Mouse (Mus musculus) liver, embryonic 13.5 days (tissue): ENCODE data around the gene Antxr1. TPM values are rescaled to one million over a fixed set of nuclear protein-coding genes. Genes with fewer than 3 reads are reported as not detected.

Experiments
- ATAC-seq: fragments of 200-750 bp; cut with Nextera tagmentation; 2 replicates; pipeline ENCODE4 v1.8.0; 2017; ENCODE audit warnings: low read depth, mild to moderate bottlenecking, moderate number of reproducible peaks, moderate library complexity
- DNase-seq: peaks from one replicate; pipeline ENCODE4 v3.0.0; 2022
- H3K27ac ChIP-seq: fragments of 300-500 bp; sonication (generic); 2 replicates; pipeline ENCODE4 v1.5.1; 2015; ENCODE audit warnings: moderate library complexity, mild to moderate bottlenecking, inconsistent platforms
- H3K27me3 ChIP-seq: fragments of 300-500 bp; sonication (generic); 2 replicates; pipeline ENCODE4 v1.6.1; 2015; ENCODE audit warnings: mild to moderate bottlenecking, inconsistent platforms
- H3K36me3 ChIP-seq: fragments of 300-500 bp; sonication (generic); 2 replicates; pipeline ENCODE4 v1.6.1; 2015; ENCODE audit warnings: mild to moderate bottlenecking, inconsistent platforms
- H3K4me1 ChIP-seq: fragments of 300-500 bp; sonication (generic); replicated peaks from 2 replicates; pipeline ENCODE4 v1.6.1; 2015; ENCODE audit warnings: inconsistent platforms
- H3K4me2 ChIP-seq: fragments of 300-500 bp; sonication (generic); 2 replicates; pipeline ENCODE4 v1.6.1; 2015; ENCODE audit warnings: inconsistent platforms, mild to moderate bottlenecking, moderate library complexity
- H3K4me3 ChIP-seq: fragments of 300-500 bp; sonication (generic); replicated peaks from 2 replicates; pipeline ENCODE4 v1.5.1; 2015; ENCODE audit warnings: mild to moderate bottlenecking, inconsistent platforms
- H3K9ac ChIP-seq: fragments of 300-500 bp; sonication (generic); 2 replicates; pipeline ENCODE4 v1.6.1; 2015; ENCODE audit warnings: mild to moderate bottlenecking, inconsistent platforms
- H3K9me3 ChIP-seq: fragments of 300-500 bp; sonication (generic); replicated peaks from 2 replicates; pipeline ENCODE4 v1.6.1; 2016; ENCODE audit warnings: inconsistent platforms
- WGBS: fragments of 180-500 bp; shearing (Covaris S2); methylation state at CpG from one replicate; pipeline ENCODE4 v1.1.7; 2015; ENCODE audit not compliant: insufficient replicate concordance; 5-methylcytosine and 5-hydroxymethylcytosine counted together
- polyA plus RNA-seq: library from polyadenylated mRNA; unstranded; fragments of >200 nt; fragmentation: Nextera tagmentation; extraction: Ambion mirVana; gene quantifications from 2 replicates; pipeline ENCODE4 v1.2.1, GENCODE M21; 2015

The Antxr1 gene
- polyA plus RNA-seq, 1 experiment from 2014 or later = 0.51 TPM

DNA sequence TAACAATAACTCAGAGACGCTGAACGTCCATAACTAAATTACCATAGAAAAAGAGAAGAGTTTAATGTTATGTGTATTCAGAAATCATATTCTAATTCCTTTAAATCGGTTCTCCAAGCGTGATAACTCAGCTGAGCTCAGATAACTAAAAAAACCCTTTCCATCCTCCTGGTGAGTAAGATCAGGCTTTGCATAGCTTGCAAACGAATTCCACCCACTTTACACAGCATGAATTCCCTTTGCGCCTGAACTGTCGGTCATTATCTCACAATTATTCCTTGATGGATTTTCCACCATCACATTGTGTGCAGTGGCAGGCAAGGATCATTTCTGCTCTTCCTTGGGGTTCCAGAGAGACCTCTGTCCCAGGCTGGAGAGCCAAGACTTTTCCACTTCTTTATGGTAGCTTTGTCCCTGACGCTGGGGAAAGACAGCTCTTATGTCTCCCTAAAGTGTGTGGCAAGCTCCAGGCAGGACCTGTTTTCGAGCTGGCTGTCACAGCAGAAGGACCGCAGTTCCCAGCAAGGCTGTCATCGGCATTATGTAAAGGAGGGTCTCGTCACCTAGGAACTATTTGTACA, 201.6 kb downstream of the Antxr1 start:
- DNase-seq (no peak), ATAC-seq (no peak)
- WGBS = 65% methylated on average over 12 of the region's 12 CpGs
- H3K27ac ChIP-seq = no peak overlapping the region
- peaks cover 19% of the 10 kb centered on the region for H3K4me1 ChIP-seq
- H3K4me3 ChIP-seq = no peak overlapping the region
- H3K9ac ChIP-seq = no peak overlapping the region
- no peaks in the 10 kb centered on the region for H3K27me3 ChIP-seq
- no peaks in the 10 kb centered on the region for H3K9me3 ChIP-seq
- H3K4me2 ChIP-seq = no peak overlapping the region
- no peaks in the 10 kb centered on the region for H3K36me3 ChIP-seq

DNA sequence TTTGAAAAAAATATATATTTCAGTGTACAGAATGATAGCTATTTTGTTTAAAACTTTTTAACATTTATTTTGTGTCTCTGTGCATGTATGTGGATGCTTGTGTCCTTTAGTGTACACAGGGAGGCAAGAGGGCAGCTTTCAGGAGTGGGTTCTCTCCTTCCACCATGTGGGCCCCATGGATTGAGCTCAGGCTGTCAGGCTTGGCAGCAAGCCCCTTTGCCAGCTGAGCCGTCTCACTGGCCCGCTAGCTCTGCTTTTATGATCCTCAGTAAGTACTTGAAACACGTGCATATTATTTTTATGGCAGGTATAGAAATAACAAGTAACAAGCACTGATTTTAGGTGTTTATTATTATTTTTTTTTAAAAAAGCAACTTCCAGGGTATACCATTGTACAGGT, 202.1 kb downstream of the Antxr1 start:
- Histone ChIP-seq H3K27me3 (no peaks in the 10 kb centered on the region), H3K9ac (no peak overlapping the region), H3K4me2 (no peak overlapping the region), H3K4me3 (no peak overlapping the region), H3K4me1 (peaks cover 14% of the 10 kb centered on the region), H3K36me3 (no peaks in the 10 kb centered on the region), H3K9me3 (no peaks in the 10 kb centered on the region), H3K27ac (no peak overlapping the region)
- no peak for ATAC-seq
- WGBS = 82% methylated on average over 3 of the region's 3 CpGs
- DNase-seq = no peak

DNA sequence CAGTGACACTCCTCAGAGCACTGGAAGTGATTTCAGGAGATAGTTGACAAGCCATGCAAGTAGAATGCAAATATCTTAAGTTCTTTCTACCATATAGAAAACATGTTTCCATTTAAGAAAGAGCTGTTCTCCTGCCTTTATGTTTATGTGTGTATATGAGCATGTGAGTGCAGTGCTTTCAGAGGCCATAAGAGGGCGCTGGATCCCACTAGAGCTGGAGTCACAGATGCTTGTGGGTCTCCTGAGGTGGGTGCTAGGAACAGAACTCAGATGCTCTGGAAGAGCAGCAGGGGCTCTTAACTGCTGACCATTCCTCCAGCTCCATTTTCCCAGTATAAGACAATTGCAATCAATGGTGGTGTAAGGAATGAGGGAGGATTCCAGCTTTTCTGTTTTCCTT, 204.5 kb downstream of the Antxr1 start:
- Histone ChIP-seq H3K4me1 (peaks cover 13% of the 10 kb centered on the region; the same call in 1 of the 2 replicates), H3K27ac (no peak overlapping the region)

DNA sequence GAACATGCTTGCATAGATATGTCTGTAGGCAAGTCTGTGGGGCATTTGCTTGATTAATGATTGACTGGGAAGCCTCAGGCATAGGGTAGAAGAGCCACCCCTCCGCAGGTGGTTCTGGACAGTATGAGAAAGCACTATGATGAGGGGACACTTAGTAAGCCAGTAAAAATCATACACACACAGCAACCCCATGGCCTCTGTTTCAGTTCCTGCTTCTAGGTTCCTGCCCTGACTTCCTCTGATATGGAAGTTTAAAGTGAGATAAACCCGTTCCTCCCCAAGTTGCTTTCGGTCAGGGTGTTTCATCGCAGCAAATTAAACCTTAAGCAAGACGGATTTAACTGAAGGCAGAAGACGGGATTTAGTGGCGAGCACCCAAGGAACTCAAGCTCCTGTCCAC, 205.0 kb downstream of the Antxr1 start:
- Histone ChIP-seq H3K4me3 (no peak overlapping the region), H3K27me3 (no peaks in the 10 kb centered on the region), H3K4me1 (peaks cover 13% of the 10 kb centered on the region; the same call in 1 of the 2 replicates), H3K9me3 (no peaks in the 10 kb centered on the region), H3K27ac (no peak overlapping the region), H3K4me2 (no peak overlapping the region), H3K9ac (no peak overlapping the region), H3K36me3 (no peaks in the 10 kb centered on the region)
- DNase-seq = no peak
- no peak for ATAC-seq
- WGBS = 71% methylated on average over 7 of the region's 7 CpGs

More for the DNA sequence above, 204.5 kb downstream of the Antxr1 start:
- WGBS = 38% methylated on average over 1 of the region's 1 CpGs
- Histone ChIP-seq H3K9ac (no peak overlapping the region), H3K27me3 (no peaks in the 10 kb centered on the region), H3K9me3 (no peaks in the 10 kb centered on the region), H3K4me2 (no peak overlapping the region), H3K4me3 (no peak overlapping the region), H3K36me3 (no peaks in the 10 kb centered on the region)
- no peak for ATAC-seq
- no peak for DNase-seq

DNA sequence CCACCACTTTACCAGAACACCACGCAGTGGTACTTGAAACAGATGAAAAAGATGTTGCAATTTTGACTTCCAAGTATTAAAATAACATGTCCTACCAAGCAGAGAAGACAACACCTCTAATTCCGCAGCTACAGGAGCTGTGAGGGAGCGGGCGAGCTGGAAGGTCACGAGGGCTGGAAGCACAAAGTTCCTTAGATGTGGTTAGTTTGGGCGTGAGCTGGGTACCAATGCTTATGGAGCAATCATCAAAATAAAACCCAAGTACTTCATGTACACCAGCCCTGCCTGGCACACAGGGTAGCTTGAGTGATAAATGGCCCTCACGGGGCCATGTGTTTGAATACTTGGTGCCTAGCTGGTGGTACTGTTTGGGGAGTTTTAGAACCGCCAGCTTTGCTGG, 205.8 kb downstream of the Antxr1 start:
- WGBS = 69% methylated on average over 8 of the region's 8 CpGs
- no peaks in the 10 kb centered on the region for H3K27me3 ChIP-seq
- H3K9ac ChIP-seq = no peak overlapping the region
- H3K9me3 ChIP-seq = no peaks in the 10 kb centered on the region
- no peak overlapping the region for H3K4me3 ChIP-seq
- H3K27ac ChIP-seq = no peak overlapping the region; the same call in 1 of the 2 replicates
- H3K36me3 ChIP-seq = no peaks in the 10 kb centered on the region
- peaks cover 13% of the 10 kb centered on the region; the same call in 1 of the 2 replicates for H3K4me1 ChIP-seq
- no peak overlapping the region for H3K4me2 ChIP-seq
- no peak for DNase-seq
- no peak for ATAC-seq

DNA sequence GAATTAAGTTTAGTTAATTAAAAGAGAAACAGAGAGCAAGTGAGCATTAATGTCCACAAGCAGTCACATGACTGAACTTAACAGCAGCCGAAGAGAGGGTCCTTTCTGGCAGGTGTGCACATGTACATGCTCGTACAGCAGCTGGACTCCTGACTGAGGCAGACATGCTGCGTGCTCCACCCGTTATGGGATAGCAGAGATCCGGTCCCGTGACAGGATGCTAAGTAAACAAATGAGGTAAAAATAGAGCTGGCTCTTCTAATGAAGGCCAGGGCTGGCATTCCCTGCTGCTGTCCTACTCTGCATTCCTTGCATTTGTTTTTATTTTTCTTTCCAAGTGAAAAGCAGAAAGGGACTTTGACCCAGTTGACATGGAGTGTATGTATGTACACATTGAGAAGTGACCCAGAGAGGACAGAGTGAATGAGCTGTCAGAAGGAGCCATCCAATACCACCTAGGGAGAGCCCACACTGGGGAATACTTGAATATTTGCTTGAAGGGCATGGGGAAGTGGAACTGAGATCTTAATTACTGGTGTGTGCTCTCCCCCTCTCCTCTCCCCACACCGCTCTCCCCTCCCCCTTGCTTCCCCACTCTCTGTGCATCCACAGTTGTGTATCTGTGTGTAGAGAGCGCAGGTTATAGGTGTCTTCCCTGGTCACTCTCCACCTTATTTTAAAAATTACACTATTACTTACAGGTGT, 208.4 kb downstream of the Antxr1 start:
- 57% methylated on average over 8 of the region's 8 CpGs for WGBS
- no peak for DNase-seq
- Histone ChIP-seq H3K4me3 (no peak overlapping the region), H3K9ac (no peak overlapping the region), H3K4me1 (peaks cover 13% of the 10 kb centered on the region; the same call in 1 of the 2 replicates), H3K27me3 (no peaks in the 10 kb centered on the region), H3K36me3 (no peaks in the 10 kb centered on the region), H3K9me3 (no peaks in the 10 kb centered on the region), H3K27ac (no peak overlapping the region), H3K4me2 (no peak overlapping the region)
- peak; percentile 45 for ATAC-seq

DNA sequence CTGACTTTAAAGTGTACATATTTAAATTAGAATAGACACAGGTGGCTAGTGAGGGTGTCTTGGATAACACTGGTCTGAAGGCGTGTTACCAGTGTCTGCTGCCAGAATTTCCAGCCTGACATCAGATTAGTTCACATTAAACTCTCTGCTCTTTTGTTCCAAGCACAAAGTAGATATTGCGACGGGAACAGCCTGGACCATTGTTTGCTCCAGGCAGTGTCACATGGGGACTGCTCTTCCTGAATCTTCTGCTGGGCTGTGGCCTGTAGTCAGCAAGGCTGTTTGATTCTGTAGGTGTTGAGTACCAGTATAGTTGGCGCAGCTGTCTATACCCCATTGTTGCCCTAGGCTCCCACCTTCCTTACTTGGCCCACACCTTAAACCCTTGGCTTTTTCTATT, 211.6 kb downstream of the Antxr1 start:
- Histone ChIP-seq H3K4me2 (no peak overlapping the region), H3K36me3 (no peaks in the 10 kb centered on the region), H3K27me3 (no peaks in the 10 kb centered on the region), H3K4me1 (peaks cover 15% of the 10 kb centered on the region; the same call in 1 of the 2 replicates), H3K9ac (no peak overlapping the region), H3K27ac (no peak overlapping the region), H3K4me3 (no peak overlapping the region), H3K9me3 (peaks cover 3% of the 10 kb centered on the region; the same call in 1 of the 2 replicates)
- WGBS = 69% methylated on average over 4 of the region's 4 CpGs
- no peak for DNase-seq
- no peak for ATAC-seq

DNA sequence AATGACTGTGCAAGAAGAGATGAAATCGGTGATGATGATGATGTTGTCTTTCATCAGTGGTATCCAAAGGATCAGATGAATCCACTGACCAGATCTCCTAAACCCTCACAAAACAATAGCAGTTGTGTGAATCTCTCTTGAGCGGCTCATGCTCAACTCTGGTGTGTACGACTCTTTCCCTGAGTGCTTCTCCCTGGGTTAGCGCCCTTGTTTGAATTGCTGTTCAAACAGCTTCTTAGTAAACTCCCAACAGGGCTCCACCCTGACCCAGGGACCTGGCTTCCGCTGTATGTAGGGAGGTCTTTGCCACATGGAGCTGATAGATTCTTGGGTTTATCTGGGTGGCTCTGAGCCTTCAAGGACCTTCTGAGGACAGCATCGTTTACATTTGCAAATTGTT, 212.2 kb downstream of the Antxr1 start:
- H3K4me1 ChIP-seq = peaks cover 15% of the 10 kb centered on the region; the same call in 1 of the 2 replicates
- H3K9me3 ChIP-seq = peaks cover 3% of the 10 kb centered on the region; the same call in 1 of the 2 replicates
- DNase-seq (no peak), ATAC-seq (no peak)
- no peaks in the 10 kb centered on the region for H3K27me3 ChIP-seq
- no peak overlapping the region for H3K4me2 ChIP-seq
- no peak overlapping the region for H3K27ac ChIP-seq
- WGBS = 64% methylated on average over 6 of the region's 6 CpGs
- no peak overlapping the region for H3K9ac ChIP-seq
- no peak overlapping the region for H3K4me3 ChIP-seq
- no peaks in the 10 kb centered on the region for H3K36me3 ChIP-seq

DNA sequence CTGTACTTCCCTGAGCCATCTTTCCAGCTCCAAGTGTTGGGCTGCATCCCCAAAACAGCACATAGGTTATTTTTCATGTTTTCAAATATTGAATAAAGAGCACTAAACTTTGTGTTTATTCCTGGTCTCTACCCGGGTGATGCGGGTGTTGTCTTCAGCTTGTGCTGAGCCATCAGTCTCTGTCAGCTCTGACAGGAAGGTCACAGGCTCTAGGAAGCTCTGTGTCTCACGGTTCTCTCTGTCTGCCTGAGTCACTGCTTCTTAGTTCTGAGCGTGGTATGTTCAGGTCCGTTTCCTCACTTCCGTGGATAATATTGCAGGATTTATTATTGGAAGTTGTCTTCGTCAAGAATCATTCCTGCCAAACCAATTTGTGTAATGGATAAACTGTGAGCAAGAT, 213.7 kb downstream of the Antxr1 start:
- Histone ChIP-seq H3K9ac (no peak overlapping the region), H3K4me1 (peaks cover 5% of the 10 kb centered on the region; the same call in 1 of the 2 replicates), H3K4me3 (no peak overlapping the region), H3K27ac (no peak overlapping the region), H3K4me2 (no peak overlapping the region), H3K9me3 (peaks cover 3% of the 10 kb centered on the region; the same call in 1 of the 2 replicates), H3K36me3 (no peaks in the 10 kb centered on the region), H3K27me3 (no peaks in the 10 kb centered on the region)
- no peak for DNase-seq
- ATAC-seq = no peak
- 62% methylated on average over 7 of the region's 7 CpGs for WGBS

DNA sequence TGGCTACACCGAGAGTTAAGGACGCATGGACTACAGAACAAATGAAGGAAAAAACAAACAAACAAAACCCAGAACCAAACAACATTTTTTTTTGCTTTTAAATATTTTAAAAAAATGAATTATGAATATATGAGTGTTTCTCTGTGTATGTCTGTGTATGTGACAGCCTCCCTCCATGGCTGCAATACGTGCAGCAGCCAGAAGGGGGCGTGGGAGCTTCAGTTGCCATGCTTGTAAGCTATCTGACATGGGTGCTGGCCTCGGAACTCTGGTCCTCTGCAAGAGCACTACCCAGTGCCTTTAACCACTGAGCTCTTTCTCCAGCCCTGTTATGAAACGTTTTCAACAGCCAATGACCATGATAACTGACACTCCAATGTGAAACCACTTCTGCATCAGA, 215.0 kb downstream of the Antxr1 start:
- Histone ChIP-seq H3K36me3 (no peaks in the 10 kb centered on the region), H3K27ac (no peak overlapping the region), H3K27me3 (no peaks in the 10 kb centered on the region), H3K9ac (no peak overlapping the region), H3K4me3 (no peak overlapping the region), H3K4me1 (peaks cover 3% of the 10 kb centered on the region; the same call in 1 of the 2 replicates), H3K4me2 (no peak overlapping the region), H3K9me3 (peaks cover 3% of the 10 kb centered on the region; the same call in 1 of the 2 replicates)
- 71% methylated on average over 6 of the region's 6 CpGs for WGBS
- ATAC-seq = no peak
- DNase-seq = no peak

DNA sequence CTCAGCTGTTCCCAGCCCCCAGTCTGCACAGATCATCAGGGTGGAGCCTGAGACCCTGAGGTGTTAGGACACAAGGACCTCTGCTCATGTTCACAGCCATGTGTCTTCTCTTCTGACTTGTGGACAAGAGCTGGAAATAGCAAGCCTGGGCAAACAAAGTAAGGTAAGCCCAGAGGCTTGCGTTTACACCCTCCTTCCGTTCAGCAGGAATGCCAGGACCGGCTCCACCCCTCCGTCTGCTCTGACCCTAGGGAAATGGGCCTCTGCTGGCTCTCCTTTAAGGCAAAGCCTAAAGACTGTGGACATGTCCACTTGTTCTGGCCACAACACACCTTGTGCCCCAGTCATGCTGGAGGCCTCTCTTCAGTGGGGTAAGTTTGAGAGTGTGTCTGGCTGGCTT, 215.6 kb downstream of the Antxr1 start:
- Histone ChIP-seq H3K9me3 (peaks cover 3% of the 10 kb centered on the region; the same call in 1 of the 2 replicates), H3K4me3 (no peak overlapping the region), H3K27ac (no peak overlapping the region), H3K9ac (no peak overlapping the region), H3K4me1 (peaks cover 3% of the 10 kb centered on the region; the same call in 1 of the 2 replicates), H3K36me3 (no peaks in the 10 kb centered on the region), H3K4me2 (no peak overlapping the region), H3K27me3 (no peaks in the 10 kb centered on the region)
- ATAC-seq (0 out of 2 replicates have a peak, but pooled peaks have one; percentile 12), DNase-seq (no peak)
- 75% methylated on average over 4 of the region's 4 CpGs for WGBS
